Mouse (Mus musculus) limb, embryonic 14.5 days (tissue): ENCODE results near the gene Ap3b1. TPM values are rescaled to one million over a fixed set of nuclear protein-coding genes. Genes with fewer than 3 reads are reported as not detected.

Experiments used
- ATAC-seq: fragments of 200-750 bp; cut with Nextera tagmentation; 2 replicates; pipeline ENCODE4 v1.8.0; 2017; ENCODE audit warnings: low read depth, moderate number of reproducible peaks, moderate TSS enrichment; ENCODE audit not compliant: low FRiP score
- DNase-seq: peaks from one replicate; pipeline ENCODE4 v3.0.0-alpha.2; 2015; ENCODE audit warnings: low spot score
- H3K27ac ChIP-seq: fragments of 300-500 bp; sonication (generic); replicated peaks from 2 replicates; pipeline ENCODE4 v1.5.1; 2014; ENCODE audit warnings: low read depth, mild to moderate bottlenecking, low read length, moderate library complexity, mixed read lengths
- H3K27me3 ChIP-seq: fragments of 300-500 bp; sonication (generic); 2 replicates; pipeline ENCODE4 v1.6.1; 2014; ENCODE audit warnings: low read length, mixed read lengths; ENCODE audit not compliant: control insufficient read depth, insufficient read depth
- H3K36me3 ChIP-seq: fragments of 300-500 bp; sonication (generic); 2 replicates; pipeline ENCODE4 v1.6.1; 2014; ENCODE audit warnings: mild to moderate bottlenecking, low read length, moderate library complexity, mixed read lengths; ENCODE audit not compliant: control insufficient read depth, insufficient read depth
- H3K4me1 ChIP-seq: fragments of 300-500 bp; sonication (generic); 2 replicates; pipeline ENCODE4 v1.6.1; 2014; ENCODE audit warnings: antibody characterized with exemption, low read length, mixed read lengths; ENCODE audit not compliant: control insufficient read depth, insufficient read depth
- H3K4me2 ChIP-seq: fragments of 300-500 bp; sonication (generic); replicated peaks from 2 replicates; pipeline ENCODE4 v1.6.1; 2014; ENCODE audit warnings: low read depth, mild to moderate bottlenecking, low read length, moderate library complexity; ENCODE audit not compliant: severe bottlenecking
- H3K4me3 ChIP-seq: fragments of 300-500 bp; sonication (generic); replicated peaks from 2 replicates; pipeline ENCODE4 v1.5.1; 2014; ENCODE audit warnings: low read length
- H3K9ac ChIP-seq: fragments of 300-500 bp; sonication (generic); 2 replicates; pipeline ENCODE4 v1.6.1; 2014; ENCODE audit warnings: mild to moderate bottlenecking, low read depth, low read length, moderate library complexity; ENCODE audit not compliant: severe bottlenecking
- H3K9me3 ChIP-seq: fragments of 300-500 bp; sonication (generic); 2 replicates; pipeline ENCODE4 v1.6.1; 2016; ENCODE audit warnings: low read length; ENCODE audit not compliant: control insufficient read depth
- POLR2A ChIP-seq: fragments of 200-500 bp; IDR thresholded peaks from 2 replicates; pipeline ENCODE4 v1.8.0; 2012; ENCODE audit warnings: inconsistent platforms, mild to moderate bottlenecking, moderate library complexity, borderline replicate concordance; ENCODE audit not compliant: insufficient read depth, insufficient read length; ENCODE audit errors: extremely low read depth
- WGBS: fragments of 180-500 bp; shearing (Covaris S2); extraction: QIAGEN DNeasy Blood & Tissue Kit; methylation state at CpG from one replicate; pipeline ENCODE4 v1.1.7; 2014; 5-methylcytosine and 5-hydroxymethylcytosine counted together
- polyA plus RNA-seq, 2 experiments: library from polyadenylated mRNA; depleted of rRNA in 1 of 2; stranded (reverse) in 1 of 2; unstranded in 1 of 2; fragments of >200 nt; fragmentation: Nextera tagmentation in 1 of 2; extraction: Ambion mirVana in 1 of 2; gene quantifications; 2 replicates each; pipeline versions ENCODE4 v1.2.1 to v1.2.3; 2012 to 2014

Ap3b1 gene
- polyA plus RNA-seq, 2 experiments = 41.6 to 54.5 TPM

DNA sequence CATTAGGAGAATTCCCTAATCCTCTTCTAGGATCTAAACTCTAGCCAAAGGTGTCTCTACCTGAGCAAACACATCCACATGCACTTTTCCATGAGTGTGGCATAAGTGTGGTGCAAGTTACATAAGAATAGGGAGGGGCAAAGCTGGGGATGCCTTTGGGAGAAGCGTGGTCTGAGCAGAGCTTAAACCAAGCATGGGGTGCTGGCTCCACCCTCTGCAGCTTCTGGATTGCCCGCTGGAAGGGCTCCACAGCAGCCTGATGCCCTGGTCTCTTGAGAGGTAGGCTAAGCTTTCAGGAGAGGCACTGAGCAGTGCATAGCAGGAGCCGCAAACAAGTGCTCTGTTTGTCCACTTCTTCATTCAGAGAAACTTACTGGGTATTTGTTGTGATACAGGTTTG lies 138.8 kb downstream of the Ap3b1 start:
- Histone ChIP-seq H3K9me3 (no peaks in the 10 kb centered on the region), H3K27me3 (no peaks in the 10 kb centered on the region), H3K36me3 (peaks cover 29% of the 10 kb centered on the region), H3K4me1 (no peaks in the 10 kb centered on the region), H3K4me2 (no peak overlapping the region), H3K27ac (no peak overlapping the region), H3K9ac (no peak overlapping the region), H3K4me3 (no peak overlapping the region)
- WGBS = 83% methylated on average over 3 of the region's 3 CpGs
- TF ChIP-seq POLR2A = no peak
- ATAC-seq = no peak
- DNase-seq = no peak

GRCm38 (mm10) chr13:94506411-94506810 lies 147.7 kb downstream of the Ap3b1 start:
- H3K36me3 ChIP-seq = peaks cover 26% of the 10 kb centered on the region
- H3K9ac ChIP-seq = no peak overlapping the region
- H3K4me3 ChIP-seq = no peak overlapping the region
- no peaks in the 10 kb centered on the region for H3K27me3 ChIP-seq
- H3K4me1 ChIP-seq = peaks cover 3% of the 10 kb centered on the region
- WGBS = 79% methylated on average over 3 of the region's 3 CpGs
- ATAC-seq = no peak
- no peaks in the 10 kb centered on the region for H3K9me3 ChIP-seq
- TF ChIP-seq POLR2A = no peak
- no peak overlapping the region for H3K4me2 ChIP-seq
- H3K27ac ChIP-seq = no peak overlapping the region
- DNase-seq = no peak

DNA sequence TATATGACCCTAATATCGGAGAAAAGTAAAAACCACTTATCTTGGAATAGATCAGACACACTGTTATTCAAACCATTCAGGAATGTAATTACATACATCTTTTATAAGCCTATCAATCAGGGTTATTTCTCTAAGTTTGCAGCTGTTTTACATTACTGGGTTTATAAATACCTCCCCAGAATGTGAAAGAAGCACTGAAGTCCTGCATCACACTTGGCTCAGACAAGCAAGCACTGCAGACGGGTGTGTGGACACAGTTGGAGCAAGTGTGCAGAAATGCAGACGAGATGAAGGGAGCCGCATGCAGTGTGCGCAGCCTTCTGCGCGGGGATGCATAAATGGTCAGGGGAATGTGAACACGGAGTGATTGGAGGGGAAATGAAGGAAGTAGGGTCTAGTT lies 149.6 kb downstream of the Ap3b1 start:
- WGBS = 50% methylated on average over 8 of the region's 8 CpGs
- Histone ChIP-seq H3K4me3 (no peak overlapping the region), H3K4me1 (peaks cover 3% of the 10 kb centered on the region), H3K27me3 (no peaks in the 10 kb centered on the region), H3K4me2 (no peak overlapping the region), H3K9ac (no peak overlapping the region), H3K9me3 (no peaks in the 10 kb centered on the region), H3K27ac (no peak overlapping the region), H3K36me3 (peaks cover 26% of the 10 kb centered on the region)
- peak; percentile 26 for DNase-seq
- TF ChIP-seq POLR2A = no peak
- no peak; the same call in 1 of the 2 replicates for ATAC-seq

- DNase-seq (no peak), ATAC-seq (no peak)
- H3K4me2 ChIP-seq = no peak overlapping the region
- no peak overlapping the region for H3K4me3 ChIP-seq
- no peak for TF ChIP-seq POLR2A
- peaks cover 3% of the 10 kb centered on the region for H3K4me1 ChIP-seq
- 63% methylated on average over 10 of the region's 10 CpGs for WGBS
- no peaks in the 10 kb centered on the region for H3K27me3 ChIP-seq
- no peaks in the 10 kb centered on the region for H3K9me3 ChIP-seq
- no peak overlapping the region for H3K27ac ChIP-seq
- peaks cover 18% of the 10 kb centered on the region for H3K36me3 ChIP-seq
- no peak overlapping the region for H3K9ac ChIP-seq
Measured at GRCm38 (mm10) chr13:94513157-94513767, 154.5 kb downstream of the Ap3b1 start.

- no peak for ATAC-seq
- DNase-seq = no peak
- no peak overlapping the region for H3K27ac ChIP-seq
Measured at GRCm38 (mm10) chr13:94513898-94514297, 155.1 kb downstream of the Ap3b1 start.

GRCm38 (mm10) chr13:94514992-94515391 lies 156.2 kb downstream of the Ap3b1 start:
- Histone ChIP-seq H3K9me3 (no peaks in the 10 kb centered on the region), H3K4me1 (no peaks in the 10 kb centered on the region), H3K4me3 (no peak overlapping the region), H3K27ac (no peak overlapping the region), H3K36me3 (peaks cover 18% of the 10 kb centered on the region), H3K4me2 (no peak overlapping the region), H3K27me3 (no peaks in the 10 kb centered on the region), H3K9ac (no peak overlapping the region)
- TF ChIP-seq POLR2A = no peak
- DNase-seq = no peak
- ATAC-seq = no peak

More at GRCm38 (mm10) chr13:94513898-94514297, 155.1 kb downstream of the Ap3b1 start:
- no peak for TF ChIP-seq POLR2A
- Histone ChIP-seq H3K4me1 (no peaks in the 10 kb centered on the region), H3K4me2 (no peak overlapping the region), H3K9me3 (no peaks in the 10 kb centered on the region), H3K4me3 (no peak overlapping the region), H3K27me3 (no peaks in the 10 kb centered on the region), H3K9ac (no peak overlapping the region), H3K36me3 (peaks cover 18% of the 10 kb centered on the region)
- WGBS = 87% methylated on average over 9 of the region's 9 CpGs
